Comparison of ENCODE assay signal across 12 mouse cellular contexts in genomic region chr4:135645022-135645637, GRCm38 (mm10). TPM values are rescaled to one million over a fixed set of nuclear protein-coding genes. Genes with fewer than 3 reads are reported as not detected.
DNase-seq lines count a peak whose midpoint lies in the region; ATAC-seq lines count a peak whose summit lies in the region.
"Had no signal": no experiment of that assay in that cellular context is flagged by ENCODE, and none has a peak within 500 bp of the region (broad histone marks: within the 10 kb centered on the region; RNA-seq: fewer than 3 reads in every experiment).

No protein-coding gene starts in this region.

- WGBS in kidney, embryonic 15.5 days, result 23% methylated on average over 12 of the region's 12 CpGs
- WGBS in intestine, embryonic 15.5 days, result 28% methylated on average over 12 of the region's 12 CpGs
- WGBS in liver, embryonic 15.5 days (ENCODE audit: insufficient replicate concordance), result 41% methylated on average over 12 of the region's 12 CpGs

- ATAC-seq in kidney, embryonic 15.5 days (replicated peaks; ENCODE audit: low FRiP score), result peak; percentile 49
- peak; percentile 85 for ATAC-seq in intestine, embryonic 15.5 days
- peak; percentile 87 for ATAC-seq in liver, embryonic 15.5 days (ENCODE audit: insufficient read depth)
- ATAC-seq: forebrain, postnatal 0 days; hindbrain, embryonic 16.5 days had no signal

- no peak overlapping the region for H3K9ac ChIP-seq in kidney, embryonic 15.5 days
- no peak overlapping the region for H3K9ac ChIP-seq in intestine, embryonic 15.5 days
- H3K9ac ChIP-seq in liver, embryonic 15.5 days, result 0 out of 2 replicates have a peak overlapping the region, but pooled peaks have one; percentile 15
- H3K9ac ChIP-seq: forebrain, postnatal 0 days had no signal

- DNase-seq in adrenal gland, postnatal 14 days, result peak; percentile 27
- no peak for DNase-seq in adrenal gland, postnatal 10 days
- DNase-seq in kidney, adult 9 months, result no peak
- DNase-seq in right cerebral cortex, postnatal 4 days, result no peak
- DNase-seq in thymus, postnatal 10 days (ENCODE audit: low spot score in 2 of 2), result no peak
- DNase-seq: cerebellum, adult 18-20 months; forebrain, postnatal 0 days; gastrocnemius, postnatal 25 days had no signal

- no peaks in the 10 kb centered on the region for H3K36me3 ChIP-seq in kidney, embryonic 15.5 days
- no peaks in the 10 kb centered on the region for H3K36me3 ChIP-seq in intestine, embryonic 15.5 days
- no peaks in the 10 kb centered on the region for H3K36me3 ChIP-seq in liver, embryonic 15.5 days (replicated peaks)

- H3K27ac ChIP-seq in kidney, embryonic 15.5 days, result peak overlapping the region; percentile 50
- H3K27ac ChIP-seq in intestine, embryonic 15.5 days, result peak overlapping the region; percentile 10; the same call in 1 of the 2 replicates
- H3K27ac ChIP-seq in liver, embryonic 15.5 days (replicated peaks), result peak overlapping the region; percentile 71

- H3K27me3 ChIP-seq in kidney, embryonic 15.5 days, result no peaks in the 10 kb centered on the region
- no peaks in the 10 kb centered on the region for H3K27me3 ChIP-seq in intestine, embryonic 15.5 days (replicated peaks)
- H3K27me3 ChIP-seq in liver, embryonic 15.5 days, result peaks cover 10% of the 10 kb centered on the region; the same call in 1 of the 2 replicates

- no peak overlapping the region for H3K4me3 ChIP-seq in kidney, embryonic 15.5 days (replicated peaks)
- no peak overlapping the region for H3K4me3 ChIP-seq in intestine, embryonic 15.5 days (replicated peaks)
- 0 out of 2 replicates have a peak overlapping the region, but pooled peaks have one; percentile 8 for H3K4me3 ChIP-seq in liver, embryonic 15.5 days (replicated peaks)

- H3K4me2 ChIP-seq in kidney, embryonic 15.5 days, result 0 out of 2 replicates have a peak overlapping the region, but pooled peaks have one; percentile 11
- no peak overlapping the region; the same call in 1 of the 2 replicates for H3K4me2 ChIP-seq in intestine, embryonic 15.5 days (replicated peaks)
- peak overlapping the region; percentile 51 for H3K4me2 ChIP-seq in liver, embryonic 15.5 days

- H3K4me1 ChIP-seq in kidney, embryonic 15.5 days, result peaks cover 21% of the 10 kb centered on the region
- H3K4me1 ChIP-seq in intestine, embryonic 15.5 days (replicated peaks), result peaks cover 13% of the 10 kb centered on the region
- H3K4me1 ChIP-seq in liver, embryonic 15.5 days (replicated peaks), result peaks cover 42% of the 10 kb centered on the region

- H3K9me3 ChIP-seq in kidney, embryonic 15.5 days (replicated peaks), result no peaks in the 10 kb centered on the region
- H3K9me3 ChIP-seq in intestine, embryonic 15.5 days, result no peaks in the 10 kb centered on the region
- H3K9me3 ChIP-seq in liver, embryonic 15.5 days (replicated peaks), result no peaks in the 10 kb centered on the region

RNA-seq across cellular contexts. Expression of gene Ifnlr1, which starts 41.0 kb away (rescaled TPM):
- 0.30 and 0.60 TPM in 2 replicates for total RNA-seq in adrenal gland, postnatal 14 days (2021)
- total RNA-seq in adrenal gland, postnatal 10 days (2021), result under 1 TPM; 0.45 to 0.61 TPM
- polyA plus RNA-seq in kidney, embryonic 15.5 days (2015; fragmentation: Nextera tagmentation; extraction: Ambion mirVana), result 1.1 TPM in 2 replicates
- polyA plus RNA-seq in intestine, embryonic 15.5 days (2015; fragmentation: Nextera tagmentation; extraction: Ambion mirVana), result 3.6 and 4.2 TPM in 2 replicates
- polyA plus RNA-seq in liver, embryonic 15.5 days (2015; fragmentation: Nextera tagmentation; extraction: Ambion mirVana), result 0.18 and 0.30 TPM in 2 replicates

Comparison
In these comparisons a context has a peak if more than half of its experiments do, and no peak if none do; other contexts are left out.
1. H3K27ac ChIP-seq: peak in every context shown above with its lines; median percentile 71 in liver, embryonic 15.5 days; 50 in kidney, embryonic 15.5 days; 10 in intestine, embryonic 15.5 days.